In the genomic region with DNA sequence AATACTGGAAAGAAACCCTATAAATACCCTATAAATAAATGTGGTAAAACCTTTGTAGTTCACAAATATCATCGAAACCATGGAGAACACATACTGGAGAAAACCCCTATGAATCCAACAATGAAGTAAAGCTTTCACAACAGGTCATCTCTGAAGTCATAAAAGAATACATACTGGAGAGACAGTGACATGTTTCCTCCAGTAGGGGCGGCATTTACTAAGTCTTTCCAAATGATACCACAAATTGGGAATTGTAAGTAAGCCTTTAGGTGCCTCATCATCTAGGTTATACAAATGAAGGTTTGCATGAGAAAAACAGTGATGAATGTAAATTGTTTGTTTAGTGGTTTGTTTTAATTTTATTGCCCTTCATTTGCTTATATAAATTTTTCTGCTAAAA, we compare ENCODE assay signal across 7 mouse cellular contexts. TPM values are rescaled to one million over a fixed set of nuclear protein-coding genes. Genes with fewer than 3 reads are reported as not detected.
DNase-seq lines count a peak whose midpoint lies in the region; ATAC-seq and TF ChIP-seq lines count a peak whose summit lies in the region.

No protein-coding gene starts in this region.

- no peaks in the 10 kb centered on the region for H3K79me2 ChIP-seq in CH12.LX (replicated peaks; ENCODE audit: control insufficient read depth, extremely low read depth, insufficient read depth, poor library complexity, severe bottlenecking)

- no peaks in the 10 kb centered on the region for H3K27me3 ChIP-seq in intestine, postnatal 0 days (replicated peaks; ENCODE audit: control insufficient read depth, insufficient read depth, low read length)
- no peaks in the 10 kb centered on the region for H3K27me3 ChIP-seq in intestine, embryonic 15.5 days (replicated peaks)
- peaks cover 6% of the 10 kb centered on the region for H3K27me3 ChIP-seq in CH12.LX (replicated peaks)

- in situ Hi-C loops in CH12.LX (cut with MboI; ENCODE audit: low pct_ligation_motif_present, low pct_unique_long_range_greater_than_20kb, low sequenced_read_pairs) = no loop called here

- H3K27ac ChIP-seq in intestine, postnatal 0 days (ENCODE audit: low read depth, low read length) = no peak overlapping the region
- no peak overlapping the region for H3K27ac ChIP-seq in intestine, embryonic 15.5 days
- H3K27ac ChIP-seq in CH12.LX (ENCODE audit: insufficient read depth, low read depth) = no peak overlapping the region

- no peaks in the 10 kb centered on the region for H3K36me3 ChIP-seq in intestine, postnatal 0 days (ENCODE audit: control insufficient read depth, insufficient read depth)
- H3K36me3 ChIP-seq in intestine, embryonic 15.5 days = no peaks in the 10 kb centered on the region
- H3K36me3 ChIP-seq in CH12.LX (replicated peaks in 1 of 2; ENCODE audit: control insufficient read depth in 1 of 2, insufficient read depth in 1 of 2, low read length in 1 of 2) = no peaks in the 10 kb centered on the region

- H3K9ac ChIP-seq in intestine, postnatal 0 days (ENCODE audit: low read depth, low read length) = no peak overlapping the region
- no peak overlapping the region for H3K9ac ChIP-seq in intestine, embryonic 15.5 days
- H3K9ac ChIP-seq in CH12.LX (ENCODE audit: insufficient read depth, low read depth) = no peak overlapping the region

- TF ChIP-seq POLR2A in CH12.LX (IDR thresholded peaks at IDR 0.05; ENCODE audit: low read depth, low read length) = no peak

- no peaks in the 10 kb centered on the region for H3K4me1 ChIP-seq in intestine, postnatal 0 days (replicated peaks; ENCODE audit: control insufficient read depth, insufficient read depth, low read length)
- H3K4me1 ChIP-seq in intestine, embryonic 15.5 days (replicated peaks) = no peaks in the 10 kb centered on the region
- no peaks in the 10 kb centered on the region for H3K4me1 ChIP-seq in CH12.LX (ENCODE audit: control insufficient read depth in 1 of 2, insufficient read depth in 2 of 2)

- TF ChIP-seq CTCF in intestine, postnatal 0 days (IDR thresholded peaks at IDR 0.05; ENCODE audit: low read depth) = peak; percentile 76
- TF ChIP-seq CTCF in CH12.LX (conservative IDR thresholded peaks at IDR 0.05 in 1 of 2, IDR thresholded peaks at IDR 0.05 in 1 of 2; ENCODE audit: low read depth in 2 of 2, low read length in 2 of 2) = peak in 1 of 2 experiments; percentile 83; a peak in 3 of 4 replicates

- whole genome bisulfite sequencing in intestine, postnatal 0 days = 46% methylated on average over 2 of the region's 2 CpGs
- 50% methylated on average over 2 of the region's 2 CpGs for WGBS in intestine, embryonic 15.5 days

- no peak for ATAC-seq in intestine, postnatal 0 days
- no peak for ATAC-seq in intestine, embryonic 15.5 days

- H3K4me2 ChIP-seq in intestine, postnatal 0 days (replicated peaks; ENCODE audit: low read depth) = no peak overlapping the region
- no peak overlapping the region for H3K4me2 ChIP-seq in intestine, embryonic 15.5 days (replicated peaks)
- H3K4me2 ChIP-seq in CH12.LX (ENCODE audit: insufficient read depth, low read depth, poor library complexity, severe bottlenecking) = no peak overlapping the region

- peak; percentile 51 for DNase-seq in CH12.LX (ENCODE audit: extremely low read depth)
- DNase-seq in ZHBTc4 (ENCODE audit: low read depth, low spot score) = peak; percentile 35
- DNase-seq in lung, postnatal 10 days = peak; percentile 42
- no peak for DNase-seq in urinary bladder, postnatal 25 days (ENCODE audit: low spot score)
- no peak for DNase-seq in testis, postnatal 10 days (ENCODE audit: low spot score)

- no peaks in the 10 kb centered on the region for H3K9me3 ChIP-seq in intestine, postnatal 0 days (ENCODE audit: control insufficient read depth)
- H3K9me3 ChIP-seq in intestine, embryonic 15.5 days = no peaks in the 10 kb centered on the region
- no peaks in the 10 kb centered on the region for H3K9me3 ChIP-seq in CH12.LX (replicated peaks; ENCODE audit: low read length)

- TF ChIP-seq EP300 in CH12.LX (IDR thresholded peaks at IDR 0.05; ENCODE audit: low read length) = no peak

- no peak overlapping the region for H3K4me3 ChIP-seq in intestine, postnatal 0 days (ENCODE audit: low read depth, low read length)
- H3K4me3 ChIP-seq in intestine, embryonic 15.5 days (replicated peaks) = no peak overlapping the region
- H3K4me3 ChIP-seq in CH12.LX (replicated peaks in 1 of 3; ENCODE audit: low read depth in 2 of 3, low read length in 2 of 3, poor library complexity in 1 of 3) = no peak overlapping the region

- peak; percentile 85 for TF ChIP-seq RAD21 in CH12.LX (IDR thresholded peaks at IDR 0.05; ENCODE audit: low read depth, low read length)

- dilution Hi-C loops in CH12.LX (cut with MboI; ENCODE audit: extremely low pct_ligation_motif_present, extremely low pct_unique_long_range_greater_than_20kb, low sequenced_read_pairs) = no loop called here

TF ChIP-seq in CH12.LX, 34 proteins besides CTCF, POLR2A, EP300 and RAD21:
- TF ChIP-seq ZNF384 (IDR thresholded peaks at IDR 0.05; ENCODE audit: low read depth, low read length) = no peak
- no peak for TF ChIP-seq GABPA (IDR thresholded peaks at IDR 0.05; ENCODE audit: insufficient replicate concordance, low read depth, low read length)
- TF ChIP-seq ELF1 (IDR thresholded peaks at IDR 0.05; ENCODE audit: low read depth, low read length) = no peak
- no peak for TF ChIP-seq POLR2AphosphoS2 (IDR thresholded peaks at IDR 0.05; ENCODE audit: low read depth, low read length)
- TF ChIP-seq SMC3 (IDR thresholded peaks at IDR 0.05; ENCODE audit: low read depth, low read length) = peak; percentile 56
- peak; percentile 19; the same call in 1 of the 2 replicates for TF ChIP-seq SIN3A (IDR thresholded peaks at IDR 0.05; ENCODE audit: low read length)
- TF ChIP-seq MEF2A (IDR thresholded peaks at IDR 0.05; ENCODE audit: borderline replicate concordance, low read depth, low read length) = no peak
- TF ChIP-seq NRF1 (IDR thresholded peaks at IDR 0.05; ENCODE audit: low read depth, low read length) = no peak
- TF ChIP-seq USF1 (IDR thresholded peaks at IDR 0.05; ENCODE audit: low read depth, low read length) = no peak

RNA-seq across cellular contexts. Expression of gene Myo9b, which starts 48.0 kb away (rescaled TPM):
- polyA plus RNA-seq in intestine, postnatal 0 days (2015; fragmentation: Nextera tagmentation; extraction: Ambion mirVana) = 6.5 and 7.2 TPM in 2 replicates
- polyA plus RNA-seq in intestine, embryonic 15.5 days (2015; fragmentation: Nextera tagmentation; extraction: Ambion mirVana) = 15.4 and 19.5 TPM in 2 replicates
- 26.1 and 29.0 TPM in 2 replicates for total RNA-seq in CH12.LX (2012; rRNA removed)
- 14.2 and 15.3 TPM in 2 replicates for total RNA-seq in CH12.LX (2014; rRNA removed)
- 31.5 and 36.2 TPM in 2 replicates for polyA plus RNA-seq in CH12.LX (2012; ENCODE audit: insufficient read length, low read depth)

RNA-seq across cellular contexts. Expression of gene Haus8, which starts 48.2 kb away (rescaled TPM):
- 12.9 and 13.1 TPM in 2 replicates for polyA plus RNA-seq in intestine, postnatal 0 days (2015; fragmentation: Nextera tagmentation; extraction: Ambion mirVana)
- polyA plus RNA-seq in intestine, embryonic 15.5 days (2015; fragmentation: Nextera tagmentation; extraction: Ambion mirVana) = 44.5 and 51.6 TPM in 2 replicates
- total RNA-seq in CH12.LX (2012; rRNA removed) (25.1 and 33.7 TPM in 2 replicates), CH12.LX (2014; rRNA removed) (21.0 and 25.2 TPM in 2 replicates)
- 30.3 and 40.5 TPM in 2 replicates for polyA plus RNA-seq in CH12.LX (2012; ENCODE audit: insufficient read length, low read depth)

Comparison
In these comparisons a context has a peak if more than half of its experiments do, and no peak if none do; other contexts are left out.
1. DNase-seq: peak in CH12.LX (single experiment), ZHBTc4 (single experiment) and lung, postnatal 10 days (single experiment); none in urinary bladder, postnatal 25 days (single experiment) and testis, postnatal 10 days (single experiment).